Mouse (Mus musculus) embryonic facial prominence, embryonic 15.5 days (tissue): ENCODE measurements around the gene Kctd11. TPM values are rescaled to one million over a fixed set of nuclear protein-coding genes. Genes with fewer than 3 reads are reported as not detected.

Experiments used
- microRNA-seq: library from miRNA; unstranded; fragments of <30 nt; microRNA quantifications from one replicate; pipeline ENCODE4, GENCODE M21; 2016; ENCODE audit warnings: borderline number of aligned reads
- polyA plus RNA-seq: library from polyadenylated mRNA; unstranded; fragments of >200 nt; fragmentation: Nextera tagmentation; extraction: Ambion mirVana; gene quantifications from 2 replicates; pipeline ENCODE4 v1.2.1, GENCODE M21; 2015

The Kctd11 gene
- polyA plus RNA-seq, 1 experiment from 2014 or later: 18.1 TPM

Small RNA genes lying within 50 kb of the gene (microRNA-seq; reads per million reads assigned to microRNA genes)
- not detected for gene Mir6924

Other genes with a start within 250 kb of the Kctd11 start
- gene Fxr2, start 248.4 kb downstream of the Kctd11 start, polyA plus RNA-seq: 33.4 and 34.2 TPM in 2 replicates
- gene Sox15, start 226.1 kb downstream of the Kctd11 start, polyA plus RNA-seq: 5.2 TPM in 2 replicates
- gene Mpdu1, start 218.8 kb downstream of the Kctd11 start, polyA plus RNA-seq: 66.5 and 67.3 TPM in 2 replicates
- 26.3 and 28.3 TPM in 2 replicates for gene Cd68, start 215.3 kb downstream of the Kctd11 start, polyA plus RNA-seq
- gene Eif4a1, start 209.0 kb downstream of the Kctd11 start, polyA plus RNA-seq: 447 and 512 TPM in 2 replicates
- gene Senp3, start 199.3 kb downstream of the Kctd11 start, polyA plus RNA-seq: 83.7 and 90.5 TPM in 2 replicates
- 1.0 and 1.1 TPM in 2 replicates for gene Tnfsf13, start 195.6 kb downstream of the Kctd11 start, polyA plus RNA-seq
- 11.9 and 13.3 TPM in 2 replicates for gene Tnfsf12, start 185.6 kb downstream of the Kctd11 start, polyA plus RNA-seq
- gene Tnfsfm13, start 185.3 kb downstream of the Kctd11 start, polyA plus RNA-seq: 4.0 and 6.0 TPM in 2 replicates
- gene Polr2a, start 122.8 kb downstream of the Kctd11 start, polyA plus RNA-seq: 24.3 and 28.2 TPM in 2 replicates
- gene Slc35g3, start 119.4 kb downstream of the Kctd11 start, polyA plus RNA-seq: 0.15 and 0.18 TPM in 2 replicates
- gene Zbtb4, start 115.5 kb downstream of the Kctd11 start, polyA plus RNA-seq: 5.7 and 6.1 TPM in 2 replicates
- 29.3 and 38.6 TPM in 2 replicates for gene Chrnb1, start 85.5 kb downstream of the Kctd11 start, polyA plus RNA-seq
- 4.1 and 4.4 TPM in 2 replicates for gene Fgf11, start 79.5 kb downstream of the Kctd11 start, polyA plus RNA-seq
- 7.5 and 10.0 TPM in 2 replicates for gene Tmem102, start 75.8 kb downstream of the Kctd11 start, polyA plus RNA-seq
- not detected in 2 replicates for gene Gm39566, start 66.1 kb downstream of the Kctd11 start, polyA plus RNA-seq
- not detected in 2 replicates for gene Spem2, start 62.9 kb downstream of the Kctd11 start, polyA plus RNA-seq
- 0.16 and 0.38 TPM in 2 replicates for gene Spem1, start 59.2 kb downstream of the Kctd11 start, polyA plus RNA-seq
- 10.6 and 11.6 TPM in 2 replicates for gene Nlgn2, start 43.6 kb downstream of the Kctd11 start, polyA plus RNA-seq
- 388 and 399 TPM in 2 replicates for gene Tmem256, start 42.9 kb downstream of the Kctd11 start, polyA plus RNA-seq
- gene Plscr3, start 35.0 kb downstream of the Kctd11 start, polyA plus RNA-seq: 126 and 148 TPM in 2 replicates
- gene Tnk1, start 22.7 kb downstream of the Kctd11 start, polyA plus RNA-seq: 6.9 TPM in 2 replicates
- 0.35 and 0.47 TPM in 2 replicates for gene Tmem95, start 3.4 kb downstream of the Kctd11 start, polyA plus RNA-seq
- 1.8 and 2.3 TPM in 2 replicates for gene Acap1, start 14.1 kb upstream of the Kctd11 start, polyA plus RNA-seq
- gene 2810408A11Rik, start 19.6 kb upstream of the Kctd11 start, polyA plus RNA-seq: 8.7 and 9.4 TPM in 2 replicates
- gene Neurl4, start 19.7 kb upstream of the Kctd11 start, polyA plus RNA-seq: 7.8 and 8.5 TPM in 2 replicates
- 84.5 and 85.1 TPM in 2 replicates for gene Gps2, start 32.5 kb upstream of the Kctd11 start, polyA plus RNA-seq
- 1,531 and 1,570 TPM in 2 replicates for gene Eif5a, start 40.6 kb upstream of the Kctd11 start, polyA plus RNA-seq
- 2.7 and 6.2 TPM in 2 replicates for gene Ybx2, start 54.4 kb upstream of the Kctd11 start, polyA plus RNA-seq
- 21.1 and 21.7 TPM in 2 replicates for gene Slc2a4, start 66.8 kb upstream of the Kctd11 start, polyA plus RNA-seq
- gene Cldn7, start 83.4 kb upstream of the Kctd11 start, polyA plus RNA-seq: 37.5 and 57.4 TPM in 2 replicates
- gene Ctdnep1, start 99.8 kb upstream of the Kctd11 start, polyA plus RNA-seq: 31.6 and 34.9 TPM in 2 replicates
- gene Elp5, start 101.1 kb upstream of the Kctd11 start, polyA plus RNA-seq: 112 and 113 TPM in 2 replicates
- 543 and 559 TPM in 2 replicates for gene Gabarap, start 109.7 kb upstream of the Kctd11 start, polyA plus RNA-seq
- 77.8 and 83.0 TPM in 2 replicates for gene Phf23, start 114.4 kb upstream of the Kctd11 start, polyA plus RNA-seq
- gene Dvl2, start 119.2 kb upstream of the Kctd11 start, polyA plus RNA-seq: 47.3 and 52.3 TPM in 2 replicates
- 95.6 and 97.7 TPM in 2 replicates for gene Acadvl, start 134.0 kb upstream of the Kctd11 start, polyA plus RNA-seq
- 11.4 and 14.4 TPM in 2 replicates for gene Dlg4, start 135.5 kb upstream of the Kctd11 start, polyA plus RNA-seq
- 0.24 and 0.27 TPM in 2 replicates for gene Asgr1, start 172.7 kb upstream of the Kctd11 start, polyA plus RNA-seq
- 0.12 and 0.26 TPM in 2 replicates for gene Asgr2, start 211.2 kb upstream of the Kctd11 start, polyA plus RNA-seq
- gene Mgl2, start 248.9 kb upstream of the Kctd11 start, polyA plus RNA-seq: 0.42 and 2.1 TPM in 2 replicates